Mouse (Mus musculus): ENCODE results near the gene Rexo4.

Rexo4 gene

DNA sequence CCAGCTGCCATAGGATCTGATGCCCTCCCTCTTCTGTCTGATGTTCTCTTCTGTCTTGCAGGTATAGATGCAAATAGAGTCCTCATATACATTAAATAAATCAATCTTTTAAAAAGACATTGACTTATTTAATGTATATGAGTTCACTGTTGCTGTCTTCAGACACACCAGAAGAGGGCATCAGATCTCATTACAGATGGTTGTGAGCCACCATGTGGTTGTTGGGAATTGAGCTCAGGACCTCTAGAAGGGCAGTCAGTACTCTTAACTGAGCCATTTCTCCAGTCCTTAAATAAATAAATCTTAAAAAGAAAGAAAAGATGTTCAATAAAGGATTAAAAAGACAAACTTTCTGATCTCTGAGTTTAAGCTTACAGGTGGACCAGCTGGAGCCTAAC is 54.8 kb downstream of the Rexo4 start:
- no peak for DNase-seq

DNA sequence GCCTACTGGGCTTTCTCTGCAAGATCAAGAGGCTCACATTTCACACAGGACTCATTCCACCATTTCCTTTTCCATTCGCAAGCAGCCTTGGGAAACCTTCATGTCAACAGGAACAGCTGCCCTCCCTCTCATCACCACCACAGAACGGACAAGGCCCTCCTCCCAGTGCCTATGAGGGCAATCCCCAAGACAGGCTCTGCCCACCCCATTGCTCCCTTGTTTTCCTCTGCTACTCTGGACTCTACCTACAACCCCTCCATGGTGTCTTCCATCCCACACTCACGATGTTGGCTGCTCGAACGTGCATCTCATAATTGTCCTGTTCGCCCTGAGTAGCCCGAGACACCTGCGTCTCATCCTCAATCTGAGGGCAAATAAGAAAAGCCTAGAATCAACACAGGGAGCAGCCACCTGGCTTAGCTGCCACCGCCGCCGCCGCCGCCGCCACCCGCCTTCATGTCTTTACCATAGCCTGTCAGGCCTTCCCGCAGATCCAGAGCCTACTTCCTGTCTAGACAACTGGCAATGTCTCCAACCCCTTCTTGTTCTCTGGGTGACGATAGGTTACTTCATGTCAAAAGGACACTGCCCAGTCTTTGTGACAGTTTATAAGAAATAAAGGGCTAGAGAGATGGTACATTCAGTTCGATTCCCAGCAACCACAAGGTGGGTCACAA is 55.3 kb downstream of the Rexo4 start:
- DNase-seq = no peak

- no peak for DNase-seq
Measured at GRCm38 (mm10) chr2:26907109-26907508, 57.1 kb downstream of the Rexo4 start.

DNA sequence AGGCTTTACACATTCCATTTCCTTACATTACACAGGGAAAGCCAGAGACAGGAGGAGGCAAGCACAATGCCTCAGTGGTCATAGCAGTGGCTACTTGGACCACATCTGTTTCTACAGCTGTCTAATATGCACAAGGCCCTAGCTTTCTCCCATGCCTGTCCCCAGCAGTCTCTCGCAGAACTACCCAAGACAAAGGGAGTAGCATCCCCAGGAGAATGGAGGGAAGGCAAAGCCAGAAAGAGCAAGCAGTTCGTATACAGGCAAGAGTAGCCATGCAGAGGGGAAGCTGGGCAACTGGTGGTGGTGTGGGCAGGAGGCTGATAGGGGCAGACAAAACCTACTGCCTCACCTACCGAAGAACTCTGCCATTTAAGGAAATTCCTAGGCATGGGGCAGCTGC is 57.8 kb downstream of the Rexo4 start:
- DNase-seq = no peak

GRCm38 (mm10) chr2:26905936-26906335 is 58.2 kb downstream of the Rexo4 start:
- no peak for DNase-seq

All from right cerebral cortex, adult 18-20 months (tissue).